Mouse (Mus musculus): ENCODE data around the gene Mtg1.

Mtg1 gene

GRCm38 (mm10) chr7:140188391-140189328 lies 51.3 kb downstream of the Mtg1 start:
- peak; percentile 64 for DNase-seq (ENCODE audit: low spot score)

- DNase-seq (ENCODE audit: low spot score) = no peak
Measured at GRCm38 (mm10) chr7:140190435-140190834, 53.1 kb downstream of the Mtg1 start.

- DNase-seq (ENCODE audit: low spot score) = no peak
Measured at GRCm38 (mm10) chr7:140192445-140192844, 55.1 kb downstream of the Mtg1 start.

- DNase-seq (ENCODE audit: low spot score) = no peak
Measured at GRCm38 (mm10) chr7:140192851-140193250, 55.5 kb downstream of the Mtg1 start.

GRCm38 (mm10) chr7:140194031-140194430 lies 56.7 kb downstream of the Mtg1 start:
- DNase-seq (ENCODE audit: low spot score) = no peak

GRCm38 (mm10) chr7:140196002-140196401 lies 58.6 kb downstream of the Mtg1 start:
- no peak for DNase-seq (ENCODE audit: low spot score)
